Mouse (Mus musculus) urinary bladder, postnatal 10 days (tissue): Measurements from ENCODE around the gene A430078G23Rik.

ENCODE experiments used
- DNase-seq: peaks from one replicate; pipeline ENCODE4 v3.0.0; 2022; ENCODE audit warnings: low spot score

A430078G23Rik gene

DNA sequence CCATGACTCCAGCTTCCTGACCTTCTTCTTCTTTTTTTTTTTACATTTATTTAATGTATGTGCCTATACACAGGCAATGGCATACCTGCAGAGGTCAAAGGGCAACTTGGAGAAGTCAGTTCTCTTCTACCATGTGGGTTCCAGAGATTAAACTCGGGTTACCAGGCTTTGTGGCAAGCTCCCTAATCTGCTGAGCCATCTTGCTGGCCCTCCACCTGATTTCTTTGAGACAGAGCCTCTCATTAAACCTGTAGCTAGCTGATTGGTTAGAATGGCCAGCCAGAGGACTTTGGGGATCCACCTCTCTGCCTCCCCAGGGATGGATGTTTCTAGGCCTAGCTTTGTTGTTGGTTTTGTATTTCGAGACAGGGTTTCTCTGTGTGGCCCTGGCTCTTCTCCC is 57.9 kb downstream of the A430078G23Rik start:
- no peak for DNase-seq

GRCm38 (mm10) chr8:3411901-3412301 is 58.7 kb downstream of the A430078G23Rik start:
- DNase-seq, result no peak

- no peak for DNase-seq
Observed at GRCm38 (mm10) chr8:3412816-3413215, 59.6 kb downstream of the A430078G23Rik start.

GRCm38 (mm10) chr8:3414639-3415190 is 61.5 kb downstream of the A430078G23Rik start:
- no peak for DNase-seq

- no peak for DNase-seq
Observed at GRCm38 (mm10) chr8:3415259-3415658, 62.0 kb downstream of the A430078G23Rik start.

- DNase-seq, result no peak
Observed at GRCm38 (mm10) chr8:3415661-3416060, 62.4 kb downstream of the A430078G23Rik start.

GRCm38 (mm10) chr8:3416846-3417245 is 63.6 kb downstream of the A430078G23Rik start:
- no peak for DNase-seq

GRCm38 (mm10) chr8:3417455-3417854 is 64.2 kb downstream of the A430078G23Rik start:
- DNase-seq, result no peak

DNA sequence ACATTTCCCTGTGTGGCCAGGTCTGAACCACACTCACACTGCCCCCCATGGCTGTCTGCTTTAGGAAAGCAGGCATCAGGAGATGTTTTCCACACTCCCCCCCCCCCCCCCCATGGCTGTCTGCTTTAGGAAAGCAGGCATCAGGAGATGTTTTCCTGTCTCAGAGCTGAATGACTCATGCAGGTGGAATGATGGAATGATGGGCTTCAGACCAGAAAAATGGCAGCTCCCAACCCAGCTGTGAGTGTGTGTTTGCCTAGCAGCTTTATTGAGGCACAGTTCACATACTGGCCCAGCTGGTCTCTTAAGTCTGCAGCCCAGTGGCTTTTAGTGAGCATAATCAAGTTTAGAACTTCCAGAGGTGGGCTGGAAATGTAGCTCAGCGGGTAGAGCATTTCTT is 64.9 kb downstream of the A430078G23Rik start:
- no peak for DNase-seq

GRCm38 (mm10) chr8:3420105-3420706 is 67.0 kb downstream of the A430078G23Rik start:
- no peak for DNase-seq

GRCm38 (mm10) chr8:3421507-3421906 is 68.3 kb downstream of the A430078G23Rik start:
- DNase-seq, result no peak

DNA sequence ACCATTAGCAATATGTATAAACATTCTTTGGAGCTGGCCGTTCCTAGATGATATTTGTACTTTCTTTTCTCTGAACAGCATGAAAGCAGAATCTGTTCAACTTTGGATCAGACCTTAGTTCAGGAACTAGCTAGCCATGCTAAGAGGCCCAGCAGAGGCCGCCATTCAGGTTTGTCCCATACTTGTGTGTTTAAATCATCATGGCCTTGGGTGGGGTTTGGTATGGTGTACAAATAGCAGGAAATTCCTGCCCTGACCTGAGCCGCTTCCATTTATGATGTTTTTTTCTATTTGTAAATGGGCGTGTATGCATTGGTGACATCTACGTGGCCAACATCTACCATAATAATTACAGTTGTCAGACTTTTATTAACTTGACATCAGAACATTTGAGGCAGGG is 72.0 kb downstream of the A430078G23Rik start:
- DNase-seq, result no peak

DNA sequence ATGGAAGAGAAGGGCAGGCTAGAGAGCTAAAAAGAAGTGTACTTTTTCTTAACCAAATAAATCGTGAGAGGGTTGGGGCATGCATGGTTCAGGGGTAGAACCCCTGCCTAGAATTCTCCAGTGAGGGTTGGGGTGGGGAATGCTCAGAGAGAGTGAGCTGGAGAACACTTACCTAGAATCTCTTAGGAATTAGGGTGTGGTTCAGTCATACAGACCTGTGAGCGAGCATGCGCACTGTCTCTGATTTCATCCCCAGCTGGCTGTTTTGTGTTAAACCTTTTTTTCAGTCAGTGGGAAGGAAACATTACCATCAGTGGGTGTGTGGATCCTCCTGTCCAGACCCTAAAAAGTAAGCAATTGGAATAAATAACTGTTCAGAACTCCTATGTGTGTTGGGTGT is 73.0 kb downstream of the A430078G23Rik start:
- DNase-seq, result no peak

GRCm38 (mm10) chr8:3428426-3428825 is 75.2 kb downstream of the A430078G23Rik start:
- no peak for DNase-seq

DNA sequence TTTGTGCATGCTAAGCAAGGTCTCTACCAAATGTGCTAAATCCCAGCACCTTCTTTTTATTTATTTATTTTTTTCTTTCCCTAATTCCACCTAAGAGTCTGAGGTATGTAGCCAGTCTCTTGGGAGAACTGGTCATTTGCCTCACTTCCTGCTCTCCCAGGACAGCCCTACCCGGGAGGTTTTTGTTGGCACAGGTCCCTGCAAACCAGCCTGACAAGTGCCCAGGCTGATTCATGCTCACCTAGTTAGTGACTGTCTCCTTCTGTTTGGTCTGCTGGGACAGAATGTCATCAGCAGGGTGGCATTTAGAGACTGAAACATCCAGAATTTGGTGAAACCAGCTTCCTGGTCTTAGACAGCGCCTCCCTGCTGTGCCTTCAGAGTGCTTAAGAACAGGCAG is 76.8 kb downstream of the A430078G23Rik start:
- no peak for DNase-seq

DNA sequence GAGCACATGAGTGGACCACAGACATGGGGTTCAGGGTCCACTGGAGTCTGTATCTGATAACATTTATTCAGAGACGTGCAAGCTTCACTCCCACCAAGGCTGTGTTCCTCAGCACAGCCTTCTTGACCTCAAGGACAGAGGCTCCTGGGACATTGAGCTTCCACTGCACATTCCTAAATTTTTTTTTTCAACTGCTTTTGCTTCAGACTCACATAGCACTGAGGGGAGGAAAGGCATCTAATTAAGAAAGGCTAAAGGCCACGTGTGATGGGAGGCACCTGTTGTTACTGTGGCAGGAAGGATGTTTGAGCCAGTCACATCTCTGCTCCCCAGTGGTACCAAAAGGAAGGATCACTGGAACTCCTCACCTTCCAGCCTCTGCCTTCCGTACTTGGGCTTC is 77.9 kb downstream of the A430078G23Rik start:
- DNase-seq, result no peak

DNA sequence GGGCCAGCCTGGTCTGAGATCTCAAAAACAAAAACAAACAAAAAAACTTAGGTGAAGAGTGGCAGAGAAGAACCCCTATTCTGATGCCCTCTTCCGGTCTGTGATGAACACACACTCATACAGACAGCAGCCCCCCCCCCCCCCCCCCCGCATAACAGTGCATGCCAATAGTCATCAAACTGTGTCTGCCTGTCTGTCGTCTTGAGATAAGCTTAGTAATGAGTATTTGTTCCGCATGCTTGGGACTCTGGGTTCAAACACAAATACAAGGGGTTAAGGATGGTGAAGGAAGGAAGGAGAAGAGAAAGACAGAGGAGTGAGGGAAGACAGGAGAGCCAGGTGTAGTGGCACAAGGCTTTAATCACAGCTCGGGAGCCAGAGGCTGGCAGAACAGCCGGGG is 83.3 kb downstream of the A430078G23Rik start:
- no peak for DNase-seq

- no peak for DNase-seq
Observed at GRCm38 (mm10) chr8:3439510-3439909, 86.3 kb downstream of the A430078G23Rik start.
